Mouse (Mus musculus) kidney, embryonic 16.5 days (tissue): ENCODE results near the gene Ncoa4. TPM values are rescaled to one million over a fixed set of nuclear protein-coding genes. Genes with fewer than 3 reads are reported as not detected.

ENCODE experiments used
- ATAC-seq: fragments of 200-750 bp; cut with Nextera tagmentation; 2 replicates; pipeline ENCODE4 v1.8.0; 2017; ENCODE audit warnings: moderate TSS enrichment; ENCODE audit not compliant: low FRiP score, low TSS enrichment
- H3K27ac ChIP-seq: fragments of 300-500 bp; sonication (generic); 2 replicates; pipeline ENCODE4 v1.5.1; 2014; ENCODE audit warnings: low read length
- H3K27me3 ChIP-seq: fragments of 300-500 bp; sonication (generic); 2 replicates; pipeline ENCODE4 v1.6.1; 2014; ENCODE audit warnings: low read length, control low read depth, mixed read lengths; ENCODE audit not compliant: insufficient read depth
- H3K36me3 ChIP-seq: fragments of 300-500 bp; sonication (generic); 2 replicates; pipeline ENCODE4 v1.6.1; 2014; ENCODE audit warnings: low read length, control low read depth, mixed read lengths; ENCODE audit not compliant: insufficient read depth
- H3K4me1 ChIP-seq: fragments of 300-500 bp; sonication (generic); 2 replicates; pipeline ENCODE4 v1.6.1; 2014; ENCODE audit warnings: low read length, control low read depth, mixed read lengths; ENCODE audit not compliant: insufficient read depth
- H3K4me2 ChIP-seq: fragments of 300-500 bp; sonication (generic); replicated peaks from 2 replicates; pipeline ENCODE4 v1.6.1; 2014; ENCODE audit warnings: low read depth, low read length
- H3K4me3 ChIP-seq: fragments of 300-500 bp; sonication (generic); 2 replicates; pipeline ENCODE4 v1.5.1; 2014; ENCODE audit warnings: mild to moderate bottlenecking, low read length
- H3K9ac ChIP-seq: fragments of 300-500 bp; sonication (generic); replicated peaks from 2 replicates; pipeline ENCODE4 v1.6.1; 2014; ENCODE audit warnings: low read length
- H3K9me3 ChIP-seq: fragments of 300-500 bp; sonication (generic); 2 replicates; pipeline ENCODE4 v1.6.1; 2016; ENCODE audit warnings: low read length, control low read depth
- WGBS: fragments of 180-500 bp; shearing (Covaris S2); extraction: QIAGEN DNeasy Blood & Tissue Kit; methylation state at CpG from one replicate; pipeline ENCODE4 v1.1.7; 2014; 5-methylcytosine and 5-hydroxymethylcytosine counted together
- polyA plus RNA-seq: library from polyadenylated mRNA; unstranded; fragments of >200 nt; fragmentation: Nextera tagmentation; extraction: Ambion mirVana; gene quantifications from 2 replicates; pipeline ENCODE4 v1.2.1, GENCODE M21; 2015

Ncoa4 gene
- polyA plus RNA-seq, 1 experiment from 2014 or later = 119 TPM

DNA sequence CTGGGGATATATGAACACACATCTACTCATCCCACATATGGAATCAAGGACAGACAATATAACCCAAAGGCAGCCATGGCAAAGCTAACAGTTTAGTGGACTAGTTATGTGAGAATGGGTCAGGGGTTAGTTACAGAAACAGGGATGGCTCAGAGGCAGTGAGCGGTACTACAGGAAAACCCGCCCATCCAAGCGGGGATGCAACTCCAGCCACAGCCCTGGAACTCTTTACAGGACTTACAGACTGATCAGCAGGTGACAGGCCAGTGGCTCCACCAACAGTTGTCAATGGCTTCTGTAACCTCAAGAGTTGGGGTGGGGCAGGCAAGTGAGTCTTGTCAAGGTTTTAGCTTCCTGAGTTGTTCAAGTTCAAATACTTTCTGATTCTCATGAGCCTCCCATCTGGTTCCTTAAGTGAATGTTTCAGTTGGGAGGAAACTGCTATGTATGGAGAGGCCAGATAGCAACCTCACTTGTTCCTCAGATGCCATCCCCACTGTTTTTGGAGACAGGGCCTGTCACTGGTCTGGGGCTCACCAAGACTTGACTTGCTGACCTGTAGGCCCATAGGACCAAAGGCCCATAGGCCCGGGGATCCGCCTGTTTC, 19.2 kb upstream of the Ncoa4 start:
- ATAC-seq = no peak
- Histone ChIP-seq H3K4me2 (no peak overlapping the region), H3K9me3 (no peaks in the 10 kb centered on the region), H3K36me3 (no peaks in the 10 kb centered on the region), H3K4me1 (no peaks in the 10 kb centered on the region), H3K27me3 (no peaks in the 10 kb centered on the region), H3K27ac (no peak overlapping the region), H3K9ac (no peak overlapping the region), H3K4me3 (no peak overlapping the region)
- 78% methylated on average over 5 of the region's 5 CpGs for WGBS

DNA sequence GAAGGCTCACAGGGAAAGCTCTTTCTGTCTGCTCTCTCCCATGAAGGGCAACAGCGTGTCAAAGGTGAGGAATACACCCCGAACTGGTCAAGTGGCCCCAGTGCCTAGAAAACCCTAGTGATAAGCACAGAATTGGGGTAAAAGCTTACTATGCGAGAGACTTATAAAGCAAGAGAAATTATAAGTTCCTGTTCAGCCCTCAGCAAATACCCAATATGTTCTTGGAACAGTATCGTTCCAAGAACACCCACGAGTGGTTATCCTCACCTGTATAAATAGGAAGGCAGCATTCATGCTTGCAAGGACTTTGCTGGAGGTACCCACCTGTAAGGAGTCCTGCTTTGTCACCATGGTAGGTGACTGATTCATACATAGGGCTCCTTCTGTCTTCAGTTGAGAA, 17.9 kb upstream of the Ncoa4 start, which contains the start of gene Msmb:
Gene Msmb, plus strand, starts transcription at position 301 of the 400 bp plus-strand sequence.
- ATAC-seq = no peak
- no peaks in the 10 kb centered on the region for H3K36me3 ChIP-seq
- H3K27ac ChIP-seq = no peak within 1 kb of the TSS
- H3K9me3 ChIP-seq = 0 out of 2 replicates have a peak, but pooled peaks cover under 1% of the 10 kb centered on the region
- no peak within 1 kb of the TSS for H3K9ac ChIP-seq
- 86% methylated on average over 5 of the region's 5 CpGs for WGBS
- no peaks in the 10 kb centered on the region for H3K27me3 ChIP-seq
- H3K4me3 ChIP-seq = no peak within 1 kb of the TSS
- H3K4me2 ChIP-seq = no peak within 1 kb of the TSS
- H3K4me1 ChIP-seq = no peaks in the 10 kb centered on the region

DNA sequence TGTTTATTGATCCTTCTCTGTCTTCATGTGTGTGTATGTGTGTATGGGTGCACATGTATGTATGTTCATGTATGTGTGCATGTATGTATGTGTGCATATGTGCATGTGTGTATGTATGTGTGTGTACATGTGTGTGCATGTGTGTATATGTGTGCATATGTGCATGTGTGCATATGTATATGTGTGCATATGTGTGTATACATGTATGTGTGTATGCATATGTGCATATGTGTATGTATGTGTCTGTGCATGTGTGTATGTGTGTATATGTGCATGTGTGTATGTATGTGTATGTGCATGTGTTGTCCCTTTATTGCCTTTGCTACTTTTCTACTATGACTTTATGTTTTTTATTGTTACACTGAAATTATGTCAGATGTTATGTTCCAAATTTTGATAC, 14.9 kb upstream of the Ncoa4 start:
- ATAC-seq = no peak
- Histone ChIP-seq H3K9ac (no peak overlapping the region), H3K27ac (no peak overlapping the region), H3K4me3 (no peak overlapping the region), H3K4me2 (no peak overlapping the region), H3K9me3 (peaks cover 11% of the 10 kb centered on the region; the same call in 1 of the 2 replicates), H3K27me3 (no peaks in the 10 kb centered on the region), H3K4me1 (no peaks in the 10 kb centered on the region), H3K36me3 (no peaks in the 10 kb centered on the region)

DNA sequence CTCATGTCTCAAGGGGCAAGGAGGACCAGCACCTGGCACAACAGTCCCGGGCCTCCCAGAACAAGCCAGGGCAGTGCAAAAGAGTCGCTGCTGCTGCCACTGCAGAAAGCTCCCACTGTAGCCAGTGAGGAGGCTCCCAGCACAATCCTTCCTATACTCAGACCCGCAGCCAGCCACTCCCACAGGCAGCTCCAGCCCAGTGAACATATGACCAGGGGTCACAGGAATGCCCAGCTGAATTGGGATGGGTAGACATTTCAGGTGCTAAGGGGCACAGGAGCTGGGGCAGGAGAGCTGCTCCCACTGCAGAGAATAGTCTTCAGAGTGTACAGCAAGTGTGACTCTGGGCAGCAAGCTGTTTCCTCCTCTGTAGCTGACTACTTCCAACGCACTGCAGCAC, 14.3 kb upstream of the Ncoa4 start:
- Histone ChIP-seq H3K9me3 (peaks cover 11% of the 10 kb centered on the region; the same call in 1 of the 2 replicates), H3K27me3 (no peaks in the 10 kb centered on the region), H3K36me3 (no peaks in the 10 kb centered on the region), H3K27ac (no peak overlapping the region), H3K4me2 (no peak overlapping the region), H3K4me3 (no peak overlapping the region), H3K9ac (no peak overlapping the region), H3K4me1 (no peaks in the 10 kb centered on the region)
- no peak for ATAC-seq
- WGBS = 52% methylated on average over 4 of the region's 4 CpGs

DNA sequence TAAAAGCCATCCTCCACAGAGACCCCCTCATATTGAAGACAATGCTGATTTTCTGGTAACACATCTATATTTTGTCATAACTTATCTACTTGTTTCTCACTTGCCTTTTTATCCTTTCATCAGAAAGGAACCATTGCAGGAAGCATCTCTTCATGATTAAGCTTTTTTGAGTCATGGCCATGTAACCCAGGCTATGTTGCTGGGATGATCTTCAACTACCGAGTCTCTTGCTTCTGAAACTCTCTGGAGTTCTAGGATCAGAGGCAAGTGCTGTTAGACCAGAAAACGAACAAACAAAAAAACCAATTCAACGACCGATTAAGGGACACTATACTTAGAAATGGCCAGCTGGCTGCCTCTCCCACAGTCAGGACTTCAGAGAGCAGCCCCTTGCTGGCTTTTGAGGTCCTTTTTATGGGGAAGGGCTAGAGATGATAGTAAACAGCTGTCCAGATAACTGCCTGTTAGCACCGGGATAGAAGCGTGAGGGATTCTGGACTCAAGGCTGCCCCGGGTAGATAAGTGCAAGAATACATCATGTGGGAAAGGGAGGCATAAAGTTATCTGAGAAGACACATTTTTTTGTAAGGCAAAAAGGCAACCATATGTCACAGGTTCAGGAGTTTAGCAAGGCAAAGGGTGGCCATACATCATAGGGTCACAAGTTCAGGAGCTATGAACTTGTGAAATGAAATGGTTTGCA, 13.7 kb upstream of the Ncoa4 start:
- H3K9ac ChIP-seq = no peak overlapping the region
- 50% methylated on average over 7 of the region's 7 CpGs for WGBS
- H3K4me3 ChIP-seq = no peak overlapping the region
- H3K36me3 ChIP-seq = no peaks in the 10 kb centered on the region
- no peak overlapping the region for H3K27ac ChIP-seq
- H3K9me3 ChIP-seq = peaks cover 11% of the 10 kb centered on the region; the same call in 1 of the 2 replicates
- no peak for ATAC-seq
- no peaks in the 10 kb centered on the region for H3K27me3 ChIP-seq
- no peak overlapping the region for H3K4me2 ChIP-seq
- no peaks in the 10 kb centered on the region for H3K4me1 ChIP-seq

DNA sequence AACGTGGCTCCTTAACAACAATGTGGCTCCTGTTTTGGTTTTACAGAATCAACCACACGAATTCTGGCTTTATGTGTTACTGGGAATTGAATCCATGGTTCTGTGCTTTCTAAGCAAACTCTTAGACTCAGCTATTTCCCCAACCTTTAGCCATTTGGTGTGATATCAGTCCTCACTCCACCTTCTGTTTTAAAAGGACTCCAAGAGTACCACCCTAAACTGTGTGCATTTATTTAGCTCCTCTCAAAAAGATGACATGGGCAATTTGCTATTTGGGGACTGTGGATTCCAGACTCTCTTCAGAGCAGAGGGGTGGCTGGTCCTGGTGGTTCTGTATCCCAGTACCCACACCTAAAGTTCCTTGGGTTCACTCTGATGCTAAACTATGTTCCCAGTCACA, 13.1 kb upstream of the Ncoa4 start:
- WGBS = 62% methylated on average over 2 of the region's 2 CpGs
- H3K4me1 ChIP-seq = no peaks in the 10 kb centered on the region
- no peak overlapping the region for H3K27ac ChIP-seq

DNA sequence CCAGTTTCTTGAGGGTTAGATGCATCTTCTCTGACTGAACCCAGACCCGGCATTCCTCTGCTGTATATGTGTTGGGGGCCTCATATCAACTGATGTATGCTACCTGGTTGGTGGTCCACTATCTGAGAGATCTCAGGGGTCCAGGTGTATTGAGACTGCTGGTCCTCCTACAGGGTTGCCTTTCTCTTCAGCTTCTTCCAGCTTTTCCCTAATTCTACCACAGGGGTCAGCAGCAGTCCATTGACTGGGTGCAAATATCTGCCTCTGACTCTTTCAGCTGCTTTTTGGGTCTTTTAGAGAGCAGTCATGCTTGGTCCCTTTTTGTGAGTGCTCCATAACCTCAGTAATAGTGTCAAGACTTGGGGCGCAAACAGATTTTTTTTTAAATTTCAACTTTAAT, 8.8 kb upstream of the Ncoa4 start:
- H3K4me3 ChIP-seq = no peak overlapping the region
- H3K4me2 ChIP-seq = no peak overlapping the region
- H3K27me3 ChIP-seq = no peaks in the 10 kb centered on the region
- H3K36me3 ChIP-seq = no peaks in the 10 kb centered on the region
- 90% methylated on average over 2 of the region's 2 CpGs for WGBS
- H3K9me3 ChIP-seq = peaks cover 11% of the 10 kb centered on the region; the same call in 1 of the 2 replicates
- no peak for ATAC-seq
- no peak overlapping the region for H3K27ac ChIP-seq
- no peaks in the 10 kb centered on the region for H3K4me1 ChIP-seq
- no peak overlapping the region for H3K9ac ChIP-seq

More for the DNA sequence above, 13.1 kb upstream of the Ncoa4 start:
- H3K9ac ChIP-seq = no peak overlapping the region
- no peaks in the 10 kb centered on the region for H3K36me3 ChIP-seq
- no peak overlapping the region for H3K4me3 ChIP-seq
- H3K9me3 ChIP-seq = peaks cover 11% of the 10 kb centered on the region; the same call in 1 of the 2 replicates
- no peaks in the 10 kb centered on the region for H3K27me3 ChIP-seq
- H3K4me2 ChIP-seq = no peak overlapping the region
- no peak for ATAC-seq

DNA sequence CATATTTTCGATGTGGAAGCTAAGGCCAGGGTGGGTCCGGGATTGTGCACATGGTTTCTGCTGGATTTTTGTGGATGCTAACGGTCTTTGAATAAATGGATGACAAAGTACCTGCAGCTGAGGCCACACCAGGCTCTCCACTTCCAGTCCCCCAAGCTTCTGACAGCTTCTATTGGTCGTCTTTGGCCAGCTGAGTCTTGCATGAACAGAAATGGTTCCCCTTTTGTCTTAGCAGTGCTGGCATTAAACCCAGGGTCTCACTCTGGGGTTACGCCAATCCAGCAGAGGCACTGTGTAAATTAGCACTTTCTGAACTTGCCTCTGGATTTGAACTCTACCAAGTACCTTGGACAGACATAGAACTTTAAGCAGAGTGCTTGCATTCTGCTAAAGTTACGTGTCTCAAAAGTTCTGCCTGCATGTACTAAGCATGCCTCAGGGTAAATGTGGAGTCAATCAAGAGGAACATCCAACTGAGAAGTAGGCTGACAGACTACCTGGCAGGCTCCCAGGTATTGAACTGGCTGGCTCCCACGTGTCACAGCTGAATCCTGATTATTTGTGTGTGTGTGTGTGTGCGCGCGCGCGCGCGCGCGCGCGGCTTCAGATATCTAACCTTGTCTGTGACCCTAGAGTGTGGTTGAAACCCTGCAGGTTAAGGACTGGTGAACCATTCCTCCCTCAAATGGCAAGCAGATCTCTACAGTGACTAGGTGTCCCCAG, 7.3 kb upstream of the Ncoa4 start:
- WGBS = 89% methylated on average over 18 of the region's 18 CpGs
- H3K27ac ChIP-seq = no peak overlapping the region
- H3K27me3 ChIP-seq = no peaks in the 10 kb centered on the region
- no peak overlapping the region for H3K9ac ChIP-seq
- no peaks in the 10 kb centered on the region for H3K36me3 ChIP-seq
- H3K4me3 ChIP-seq = no peak overlapping the region
- no peaks in the 10 kb centered on the region for H3K4me1 ChIP-seq
- no peak overlapping the region for H3K4me2 ChIP-seq
- H3K9me3 ChIP-seq = peaks cover 6% of the 10 kb centered on the region; the same call in 1 of the 2 replicates
- no peak for ATAC-seq

DNA sequence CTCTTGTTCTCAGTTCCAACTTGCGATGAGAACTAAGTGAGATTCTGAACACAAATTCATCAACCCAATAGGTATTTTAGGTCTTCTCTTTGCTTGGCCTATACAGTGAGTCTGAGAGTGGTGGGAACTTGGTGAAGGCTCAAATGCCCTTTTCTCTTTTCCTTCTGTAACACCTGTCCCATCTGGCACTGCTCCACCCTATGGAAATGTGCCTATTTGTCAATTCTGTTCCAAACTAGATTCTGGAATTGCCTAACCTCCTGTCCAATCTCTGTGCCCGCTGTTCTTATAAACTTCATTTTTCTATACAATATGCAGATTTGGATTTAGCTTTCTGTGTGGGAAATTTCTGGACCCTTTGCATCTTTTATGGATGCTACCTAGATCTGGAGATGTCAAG, 6.5 kb upstream of the Ncoa4 start:
- no peaks in the 10 kb centered on the region for H3K27me3 ChIP-seq
- no peaks in the 10 kb centered on the region for H3K4me1 ChIP-seq
- H3K4me3 ChIP-seq = no peak overlapping the region
- H3K27ac ChIP-seq = no peak overlapping the region
- WGBS = 100% methylated on average over 2 of the region's 2 CpGs
- ATAC-seq = no peak
- H3K9ac ChIP-seq = no peak overlapping the region
- H3K36me3 ChIP-seq = no peaks in the 10 kb centered on the region
- 0 out of 2 replicates have a peak, but pooled peaks cover under 1% of the 10 kb centered on the region for H3K9me3 ChIP-seq
- H3K4me2 ChIP-seq = no peak overlapping the region

DNA sequence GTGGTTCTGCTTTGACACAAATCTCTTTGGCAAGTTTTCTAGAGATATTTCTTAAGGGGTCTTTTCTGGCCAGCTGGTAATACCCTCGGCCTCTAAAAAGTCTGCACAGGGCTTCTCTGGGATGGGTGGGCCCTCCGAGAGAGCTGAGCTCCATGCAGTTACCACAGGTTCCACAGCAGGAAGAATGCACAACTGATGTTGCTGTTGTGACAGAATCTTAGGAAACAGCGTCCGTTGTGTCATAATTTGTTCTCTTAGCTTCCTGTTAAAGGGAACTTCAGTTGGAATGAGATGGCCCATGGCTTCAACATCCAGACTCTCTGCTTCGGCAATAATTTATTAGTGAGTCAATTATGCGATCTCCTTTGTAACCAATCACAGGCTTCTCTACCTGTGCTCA, 4.9 kb upstream of the Ncoa4 start:
- H3K9me3 ChIP-seq = no peaks in the 10 kb centered on the region
- no peaks in the 10 kb centered on the region for H3K36me3 ChIP-seq
- no peaks in the 10 kb centered on the region for H3K27me3 ChIP-seq
- H3K9ac ChIP-seq = no peak overlapping the region
- H3K27ac ChIP-seq = no peak overlapping the region
- no peak for ATAC-seq
- WGBS = 90% methylated on average over 6 of the region's 6 CpGs
- no peaks in the 10 kb centered on the region for H3K4me1 ChIP-seq
- no peak overlapping the region for H3K4me3 ChIP-seq
- no peak overlapping the region for H3K4me2 ChIP-seq
